33 mouse cellular contexts compared by ENCODE assay signal in genomic region chr17:14675517-14675916, GRCm38 (mm10). TPM values are rescaled to one million over a fixed set of nuclear protein-coding genes. Genes with fewer than 3 reads are reported as not detected.
"Had no signal": no experiment of that assay in that cellular context is flagged by ENCODE, and none has a peak within 500 bp of the region (broad histone marks: within the 10 kb centered on the region; RNA-seq: fewer than 3 reads in every experiment).

No protein-coding gene starts in this region.

- H3K27ac ChIP-seq: limb, embryonic 10.5 days; limb, embryonic 12.5 days; limb, embryonic 13.5 days; limb, embryonic 15.5 days; liver, embryonic 12.5 days; liver, embryonic 13.5 days; liver, embryonic 14.5 days; liver, embryonic 15.5 days; lung, embryonic 15.5 days; macrophage; midbrain, embryonic 10.5 days; midbrain, embryonic 12.5 days; midbrain, embryonic 13.5 days; midbrain, embryonic 15.5 days; neural tube, embryonic 12.5 days had no signal

- H3K27me3 ChIP-seq: limb, embryonic 13.5 days; limb, embryonic 15.5 days; liver, embryonic 12.5 days; liver, embryonic 13.5 days; liver, embryonic 15.5 days; megakaryocyte, embryonic 14.5 days; midbrain, embryonic 12.5 days; midbrain, embryonic 13.5 days; midbrain, embryonic 15.5 days; neural tube, embryonic 12.5 days had no signal

- H3K36me3 ChIP-seq: limb, embryonic 10.5 days; limb, embryonic 12.5 days; liver, embryonic 12.5 days; liver, embryonic 13.5 days; liver, embryonic 15.5 days; lung, embryonic 15.5 days; midbrain, embryonic 10.5 days; midbrain, embryonic 12.5 days; midbrain, embryonic 13.5 days; midbrain, embryonic 15.5 days; neural tube, embryonic 12.5 days had no signal

- H3K9me3 ChIP-seq: limb, embryonic 10.5 days; limb, embryonic 12.5 days; limb, embryonic 13.5 days; limb, embryonic 15.5 days; liver, embryonic 12.5 days; liver, embryonic 13.5 days; liver, embryonic 15.5 days; lung, embryonic 15.5 days; megakaryocyte, embryonic 14.5 days; midbrain, embryonic 10.5 days; midbrain, embryonic 12.5 days; midbrain, embryonic 13.5 days; midbrain, embryonic 15.5 days; neural tube, embryonic 12.5 days had no signal

- H3K4me3 ChIP-seq: limb, embryonic 10.5 days; limb, embryonic 12.5 days; limb, embryonic 13.5 days; limb, embryonic 15.5 days; liver, embryonic 12.5 days; liver, embryonic 13.5 days; liver, embryonic 15.5 days; lung, embryonic 15.5 days; midbrain, embryonic 10.5 days; midbrain, embryonic 12.5 days; midbrain, embryonic 13.5 days; midbrain, embryonic 15.5 days; myocyte; neural tube, embryonic 12.5 days had no signal

- H3K4me1 ChIP-seq: limb, embryonic 10.5 days; limb, embryonic 12.5 days; limb, embryonic 13.5 days; limb, embryonic 15.5 days; liver, embryonic 12.5 days; liver, embryonic 13.5 days; liver, embryonic 15.5 days; lung, embryonic 15.5 days; megakaryocyte, embryonic 14.5 days; midbrain, embryonic 13.5 days; neural tube, embryonic 12.5 days had no signal

- H3K9ac ChIP-seq: limb, embryonic 12.5 days; limb, embryonic 13.5 days; limb, embryonic 15.5 days; liver, embryonic 12.5 days; liver, embryonic 13.5 days; liver, embryonic 14.5 days; liver, embryonic 15.5 days; liver, postnatal 0 days; lung, embryonic 14.5 days; lung, embryonic 15.5 days; midbrain, embryonic 12.5 days; midbrain, embryonic 13.5 days; midbrain, embryonic 15.5 days; neural tube, embryonic 12.5 days had no signal

- ATAC-seq: liver, embryonic 12.5 days; liver, postnatal 0 days; lung, postnatal 0 days; midbrain, embryonic 13.5 days; midbrain, embryonic 15.5 days; midbrain, embryonic 16.5 days had no signal

- DNase-seq: left cerebral cortex, postnatal 4 days; liver; liver, embryonic 13.5 days; liver, postnatal 0 days; lung, adult 18-20 months; lung, adult 2 months; lung, embryonic 14.5 days; lung, postnatal 10 days; lung, postnatal 14 days; lung, postnatal 36 days; lung, postnatal 4 days; midbrain, embryonic 14.5 days had no signal

- H3K4me2 ChIP-seq: limb, embryonic 12.5 days; limb, embryonic 13.5 days; limb, embryonic 15.5 days; liver, embryonic 11.5 days; liver, embryonic 12.5 days; liver, embryonic 13.5 days; liver, embryonic 15.5 days; lung, embryonic 14.5 days; lung, embryonic 15.5 days; midbrain, embryonic 11.5 days; midbrain, embryonic 12.5 days; midbrain, embryonic 13.5 days; midbrain, embryonic 15.5 days; neural tube, embryonic 12.5 days had no signal

RNA-seq across cellular contexts. Expression of gene Thbs2, which starts 18.5 kb away (rescaled TPM):
- total RNA-seq: monocyte, adult 5-6 weeks had no signal
- polyA plus RNA-seq: macrophage had no signal
